Mouse (Mus musculus): ENCODE data around the gene Pald1.

GRCm38 (mm10) chr10:61386284-61386683, 3.0 kb upstream of the Pald1 start:
- TF ChIP-seq POLR2A (IDR thresholded peaks at IDR 0.05; ENCODE audit: low read depth, low read length) (no peak), CTCF (IDR thresholded peaks at IDR 0.05; ENCODE audit: extremely low read depth, insufficient read length, insufficient replicate concordance, low read depth, low read length) (no peak)
